Mouse (Mus musculus): ENCODE measurements around the gene Fam184b.

DNA sequence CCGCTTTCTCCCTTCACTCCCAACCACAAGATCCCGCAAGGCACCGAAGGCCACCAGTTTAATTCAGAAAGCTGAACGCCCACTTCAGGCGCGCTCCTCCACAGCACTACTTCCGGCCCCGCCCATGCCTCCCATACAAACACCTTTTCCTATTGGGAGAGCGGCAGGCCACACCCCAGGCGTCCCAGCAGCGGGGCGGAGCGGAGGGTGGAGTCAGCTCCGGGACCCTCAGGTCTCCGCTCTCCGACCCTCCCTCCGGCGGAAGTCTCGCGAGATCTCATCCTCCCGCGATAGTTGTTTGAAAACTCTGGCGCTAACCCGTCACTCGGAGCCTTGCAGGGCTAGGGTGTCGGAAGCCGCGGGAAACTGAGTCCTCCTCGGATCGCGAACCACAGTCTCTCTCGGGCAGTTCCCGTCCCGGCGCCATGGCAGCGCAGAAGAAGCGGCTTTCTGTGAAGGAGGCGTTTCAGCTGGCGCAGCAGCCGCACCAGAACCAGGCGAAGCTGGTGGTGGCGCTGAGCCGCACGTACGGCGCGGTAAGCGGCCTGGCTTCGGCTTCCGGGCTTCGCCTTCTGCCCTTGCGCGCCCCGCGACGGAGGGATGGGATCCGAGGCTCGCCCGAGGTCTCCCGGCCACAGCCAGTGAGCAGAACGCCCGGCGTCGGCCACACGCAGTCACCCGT, 30.3 kb upstream of the Fam184b start, which contains the start of gene Ncapg:
- no peak for TF ChIP-seq CTCF (IDR thresholded peaks at IDR 0.05)
- TF ChIP-seq POLR2A (IDR thresholded peaks at IDR 0.05; ENCODE audit: insufficient read depth, low read depth, low read length): peak; percentile 45; the same call in 1 of the 2 replicates
